Mouse (Mus musculus): ENCODE results near the gene Col6a6. TPM values are rescaled to one million over a fixed set of nuclear protein-coding genes. Genes with fewer than 3 reads are reported as not detected.
A peak's percentile ranks its signal among the peaks of the same experiment; 100 is the strongest.

Gene Col6a6
- polyA plus RNA-seq, 1 experiment, result 0.28 TPM

GRCm38 (mm10) chr9:105765891-105766290 is 62.1 kb downstream of the Col6a6 start:
- DNase-seq, result peak; percentile 13
- 36% methylated on average over 2 of the region's 2 CpGs for WGBS
- H3K27ac ChIP-seq (ENCODE audit: insufficient read depth, low read depth, low read length), result no peak overlapping the region
- no peaks in the 10 kb centered on the region for H3K27me3 ChIP-seq (replicated peaks; ENCODE audit: control insufficient read depth, insufficient read depth, low read length)
- H3K4me1 ChIP-seq (ENCODE audit: control insufficient read depth, insufficient read depth, low read length), result 0 out of 2 replicates have a peak, but pooled peaks cover 5% of the 10 kb centered on the region
- no peaks in the 10 kb centered on the region for H3K36me3 ChIP-seq (ENCODE audit: control insufficient read depth, insufficient read depth, low read length)
- no peak overlapping the region for H3K4me3 ChIP-seq (ENCODE audit: insufficient read depth, low read depth, low read length)
- TF ChIP-seq CTCF (conservative IDR thresholded peaks at IDR 0.05; ENCODE audit: insufficient read depth, insufficient read length, low read depth, low read length), result no peak
- TF ChIP-seq POLR2A (IDR thresholded peaks at IDR 0.05; ENCODE audit: low read depth, low read length), result no peak

GRCm38 (mm10) chr9:105764681-105765080 is 63.3 kb downstream of the Col6a6 start:
- WGBS, result 64% methylated on average over 5 of the region's 5 CpGs

GRCm38 (mm10) chr9:105764127-105764526 is 63.8 kb downstream of the Col6a6 start:
- Histone ChIP-seq H3K36me3 (ENCODE audit: control insufficient read depth, insufficient read depth, low read length) (no peaks in the 10 kb centered on the region), H3K4me3 (ENCODE audit: insufficient read depth, low read depth, low read length) (no peak overlapping the region), H3K4me1 (ENCODE audit: control insufficient read depth, insufficient read depth, low read length) (no peaks in the 10 kb centered on the region), H3K27ac (ENCODE audit: insufficient read depth, low read depth, low read length) (no peak overlapping the region), H3K27me3 (replicated peaks; ENCODE audit: control insufficient read depth, insufficient read depth, low read length) (no peaks in the 10 kb centered on the region)
- 56% methylated on average over 5 of the region's 5 CpGs for WGBS
- TF ChIP-seq CTCF (conservative IDR thresholded peaks at IDR 0.05; ENCODE audit: insufficient read depth, insufficient read length, low read depth, low read length), result no peak
- TF ChIP-seq POLR2A (IDR thresholded peaks at IDR 0.05; ENCODE audit: low read depth, low read length), result no peak
- no peak for DNase-seq

More at GRCm38 (mm10) chr9:105764681-105765080, 63.3 kb downstream of the Col6a6 start:
- TF ChIP-seq POLR2A (IDR thresholded peaks at IDR 0.05; ENCODE audit: low read depth, low read length) (no peak), CTCF (conservative IDR thresholded peaks at IDR 0.05; ENCODE audit: insufficient read depth, insufficient read length, low read depth, low read length) (no peak)
- H3K4me3 ChIP-seq (ENCODE audit: insufficient read depth, low read depth, low read length), result no peak overlapping the region
- H3K4me1 ChIP-seq (ENCODE audit: control insufficient read depth, insufficient read depth, low read length), result no peaks in the 10 kb centered on the region
- no peaks in the 10 kb centered on the region for H3K36me3 ChIP-seq (ENCODE audit: control insufficient read depth, insufficient read depth, low read length)
- no peaks in the 10 kb centered on the region for H3K27me3 ChIP-seq (replicated peaks; ENCODE audit: control insufficient read depth, insufficient read depth, low read length)
- no peak for DNase-seq
- H3K27ac ChIP-seq (ENCODE audit: insufficient read depth, low read depth, low read length), result no peak overlapping the region

- no peak for DNase-seq
Observed at GRCm38 (mm10) chr9:105763625-105764024, 64.3 kb downstream of the Col6a6 start.

GRCm38 (mm10) chr9:105762274-105762673 is 65.7 kb downstream of the Col6a6 start:
- TF ChIP-seq POLR2A (IDR thresholded peaks at IDR 0.05; ENCODE audit: low read depth, low read length) (no peak), CTCF (conservative IDR thresholded peaks at IDR 0.05; ENCODE audit: insufficient read depth, insufficient read length, low read depth, low read length) (no peak)
- Histone ChIP-seq H3K27ac (ENCODE audit: insufficient read depth, low read depth, low read length) (no peak overlapping the region), H3K4me3 (ENCODE audit: insufficient read depth, low read depth, low read length) (no peak overlapping the region), H3K36me3 (ENCODE audit: control insufficient read depth, insufficient read depth, low read length) (no peaks in the 10 kb centered on the region), H3K27me3 (replicated peaks; ENCODE audit: control insufficient read depth, insufficient read depth, low read length) (no peaks in the 10 kb centered on the region), H3K4me1 (ENCODE audit: control insufficient read depth, insufficient read depth, low read length) (peaks cover 3% of the 10 kb centered on the region; the same call in 1 of the 2 replicates)
- WGBS, result 81% methylated on average over 7 of the region's 7 CpGs
- DNase-seq, result no peak

More at GRCm38 (mm10) chr9:105763625-105764024, 64.3 kb downstream of the Col6a6 start:
- H3K4me3 ChIP-seq (ENCODE audit: insufficient read depth, low read depth, low read length), result no peak overlapping the region
- H3K27me3 ChIP-seq (replicated peaks; ENCODE audit: control insufficient read depth, insufficient read depth, low read length), result no peaks in the 10 kb centered on the region
- TF ChIP-seq POLR2A (IDR thresholded peaks at IDR 0.05; ENCODE audit: low read depth, low read length) (no peak), CTCF (conservative IDR thresholded peaks at IDR 0.05; ENCODE audit: insufficient read depth, insufficient read length, low read depth, low read length) (no peak)
- peaks cover under 1% of the 10 kb centered on the region; the same call in 1 of the 2 replicates for H3K4me1 ChIP-seq (ENCODE audit: control insufficient read depth, insufficient read depth, low read length)
- H3K36me3 ChIP-seq (ENCODE audit: control insufficient read depth, insufficient read depth, low read length), result no peaks in the 10 kb centered on the region
- 78% methylated on average over 3 of the region's 3 CpGs for WGBS
- H3K27ac ChIP-seq (ENCODE audit: insufficient read depth, low read depth, low read length), result no peak overlapping the region

- 72% methylated on average over 5 of the region's 5 CpGs for WGBS
- no peak for TF ChIP-seq CTCF (conservative IDR thresholded peaks at IDR 0.05; ENCODE audit: insufficient read depth, insufficient read length, low read depth, low read length)
- TF ChIP-seq POLR2A (IDR thresholded peaks at IDR 0.05; ENCODE audit: low read depth, low read length), result no peak
- Histone ChIP-seq H3K4me1 (ENCODE audit: control insufficient read depth, insufficient read depth, low read length) (peaks cover 5% of the 10 kb centered on the region; the same call in 1 of the 2 replicates), H3K4me3 (ENCODE audit: insufficient read depth, low read depth, low read length) (no peak overlapping the region), H3K27me3 (replicated peaks; ENCODE audit: control insufficient read depth, insufficient read depth, low read length) (no peaks in the 10 kb centered on the region), H3K36me3 (ENCODE audit: control insufficient read depth, insufficient read depth, low read length) (no peaks in the 10 kb centered on the region), H3K27ac (ENCODE audit: insufficient read depth, low read depth, low read length) (no peak overlapping the region)
- DNase-seq, result peak; percentile 18
Observed at GRCm38 (mm10) chr9:105758861-105759260, 69.1 kb downstream of the Col6a6 start.

- Histone ChIP-seq H3K36me3 (ENCODE audit: control insufficient read depth, insufficient read depth, low read length) (no peaks in the 10 kb centered on the region), H3K4me3 (ENCODE audit: insufficient read depth, low read depth, low read length) (no peak overlapping the region), H3K4me1 (ENCODE audit: control insufficient read depth, insufficient read depth, low read length) (peaks cover 6% of the 10 kb centered on the region; the same call in 1 of the 2 replicates), H3K27me3 (replicated peaks; ENCODE audit: control insufficient read depth, insufficient read depth, low read length) (no peaks in the 10 kb centered on the region), H3K27ac (ENCODE audit: insufficient read depth, low read depth, low read length) (no peak overlapping the region)
- WGBS, result 50% methylated on average over 14 of the region's 14 CpGs
- peak; percentile 45 for DNase-seq
- TF ChIP-seq CTCF (conservative IDR thresholded peaks at IDR 0.05; ENCODE audit: insufficient read depth, insufficient read length, low read depth, low read length) (no peak), POLR2A (IDR thresholded peaks at IDR 0.05; ENCODE audit: low read depth, low read length) (no peak)
Observed at GRCm38 (mm10) chr9:105758173-105758765, 69.7 kb downstream of the Col6a6 start.
